Mouse (Mus musculus): ENCODE data around the gene Hils1.

Gene Hils1

GRCm38 (mm10) chr11:94990102-94990748, 22.8 kb downstream of the Hils1 start:
- DNase-seq: no peak

GRCm38 (mm10) chr11:94990749-94991577, 23.6 kb downstream of the Hils1 start, which contains the start of gene Ppp1r9b:
Ppp1r9b (plus strand) TSS chr11:94991035.
- peak; percentile 93 for DNase-seq

- no peak for DNase-seq
Observed at GRCm38 (mm10) chr11:94991641-94992479, 24.5 kb downstream of the Hils1 start.

- no peak for DNase-seq
Observed at GRCm38 (mm10) chr11:94992480-94992753, 25.0 kb downstream of the Hils1 start.

- DNase-seq: peak; percentile 64
Observed at GRCm38 (mm10) chr11:94992754-94993606, 25.6 kb downstream of the Hils1 start.

- DNase-seq: no peak
Observed at GRCm38 (mm10) chr11:94994208-94994814, 26.9 kb downstream of the Hils1 start.

- no peak for DNase-seq
Observed at GRCm38 (mm10) chr11:94994947-94995772, 27.8 kb downstream of the Hils1 start.

- no peak for DNase-seq
Observed at GRCm38 (mm10) chr11:94996101-94996500, 28.7 kb downstream of the Hils1 start.

GRCm38 (mm10) chr11:94996984-94997383, 29.6 kb downstream of the Hils1 start:
- DNase-seq: no peak

GRCm38 (mm10) chr11:94997596-94997995, 30.2 kb downstream of the Hils1 start:
- no peak for DNase-seq

- DNase-seq: no peak
Observed at GRCm38 (mm10) chr11:94998041-94998531, 30.7 kb downstream of the Hils1 start.

- no peak for DNase-seq
Observed at GRCm38 (mm10) chr11:95000128-95000527, 32.7 kb downstream of the Hils1 start.

- peak; percentile 66 for DNase-seq
Observed at GRCm38 (mm10) chr11:95000548-95000947, 33.2 kb downstream of the Hils1 start.

- peak; percentile 79 for DNase-seq
Observed at GRCm38 (mm10) chr11:95001058-95001457, 33.7 kb downstream of the Hils1 start.

GRCm38 (mm10) chr11:95001584-95002347, 34.4 kb downstream of the Hils1 start:
- no peak for DNase-seq

GRCm38 (mm10) chr11:95002705-95003104, 35.3 kb downstream of the Hils1 start:
- no peak for DNase-seq

- no peak for DNase-seq
Observed at GRCm38 (mm10) chr11:95004136-95004936, 36.9 kb downstream of the Hils1 start.

GRCm38 (mm10) chr11:95004937-95005198, 37.5 kb downstream of the Hils1 start:
- no peak for DNase-seq

- no peak for DNase-seq
Observed at GRCm38 (mm10) chr11:95006038-95006437, 38.6 kb downstream of the Hils1 start.

All from kidney, adult 9 months (tissue).